Mouse (Mus musculus) intestine, embryonic 16.5 days (tissue): ENCODE results near the gene Spin1. TPM values are rescaled to one million over a fixed set of nuclear protein-coding genes. Genes with fewer than 3 reads are reported as not detected.

Experiments
- ATAC-seq: fragments of 200-750 bp; cut with Nextera tagmentation; 2 replicates; pipeline ENCODE4 v1.8.0; 2017; ENCODE audit warnings: moderate TSS enrichment, moderate library complexity
- H3K27ac ChIP-seq: fragments of 300-500 bp; sonication (generic); 2 replicates; pipeline ENCODE4 v1.5.1; 2014; ENCODE audit warnings: mild to moderate bottlenecking, low read length
- H3K27me3 ChIP-seq: fragments of 300-500 bp; sonication (generic); replicated peaks from 2 replicates; pipeline ENCODE4 v1.6.1; 2014; ENCODE audit warnings: low read length, control low read depth, mixed read lengths; ENCODE audit not compliant: control insufficient read depth, insufficient read depth
- H3K36me3 ChIP-seq: fragments of 300-500 bp; sonication (generic); 2 replicates; pipeline ENCODE4 v1.6.1; 2014; ENCODE audit warnings: low read length, control low read depth; ENCODE audit not compliant: control insufficient read depth, insufficient read depth
- H3K4me1 ChIP-seq: fragments of 300-500 bp; sonication (generic); 2 replicates; pipeline ENCODE4 v1.6.1; 2014; ENCODE audit warnings: low read length, control low read depth, mixed read lengths; ENCODE audit not compliant: control insufficient read depth, insufficient read depth
- H3K4me2 ChIP-seq: fragments of 300-500 bp; sonication (generic); 2 replicates; pipeline ENCODE4 v1.6.1; 2014; ENCODE audit warnings: low read depth, low read length, control low read depth
- H3K4me3 ChIP-seq: fragments of 300-500 bp; sonication (generic); 2 replicates; pipeline ENCODE4 v1.5.1; 2014; ENCODE audit warnings: mild to moderate bottlenecking, low read length
- H3K9ac ChIP-seq: fragments of 300-500 bp; sonication (generic); 2 replicates; pipeline ENCODE4 v1.6.1; 2014; ENCODE audit warnings: low read depth, low read length
- H3K9me3 ChIP-seq: fragments of 300-500 bp; sonication (generic); 2 replicates; pipeline ENCODE4 v1.6.1; 2016; ENCODE audit warnings: low read length, control low read depth; ENCODE audit not compliant: control insufficient read depth
- WGBS: fragments of 180-500 bp; shearing (Covaris S2); extraction: QIAGEN DNeasy Blood & Tissue Kit; methylation state at CpG from one replicate; pipeline ENCODE4 v1.1.7; 2014; 5-methylcytosine and 5-hydroxymethylcytosine counted together
- polyA plus RNA-seq: library from polyadenylated mRNA; unstranded; fragments of >200 nt; fragmentation: Nextera tagmentation; extraction: Ambion mirVana; gene quantifications from 2 replicates; pipeline ENCODE4 v1.2.1, GENCODE M21; 2015

Spin1 gene
- polyA plus RNA-seq, 1 experiment from 2014 or later, result 52.3 TPM

- Histone ChIP-seq H3K36me3 (no peaks in the 10 kb centered on the region), H3K9me3 (no peaks in the 10 kb centered on the region), H3K4me2 (no peak overlapping the region), H3K4me3 (no peak overlapping the region), H3K27ac (no peak overlapping the region), H3K4me1 (peaks cover 3% of the 10 kb centered on the region), H3K9ac (no peak overlapping the region), H3K27me3 (no peaks in the 10 kb centered on the region)
- 90% methylated on average over 5 of the region's 5 CpGs for WGBS
- no peak for ATAC-seq
These were observed 7.2 kb upstream of the Spin1 start for GRCm38 (mm10) chr13:51093430-51093829.

- Histone ChIP-seq H3K9me3 (no peaks in the 10 kb centered on the region), H3K4me2 (no peak overlapping the region), H3K9ac (no peak overlapping the region), H3K27me3 (no peaks in the 10 kb centered on the region), H3K27ac (no peak overlapping the region), H3K4me3 (no peak overlapping the region), H3K4me1 (peaks cover 3% of the 10 kb centered on the region), H3K36me3 (no peaks in the 10 kb centered on the region)
- WGBS, result 64% methylated on average over 16 of the region's 16 CpGs
- peak; percentile 63 for ATAC-seq
These were observed 6.1 kb upstream of the Spin1 start for GRCm38 (mm10) chr13:51094323-51095195.

GRCm38 (mm10) chr13:51095196-51095715, 5.4 kb upstream of the Spin1 start:
- Histone ChIP-seq H3K36me3 (no peaks in the 10 kb centered on the region), H3K4me3 (no peak overlapping the region), H3K4me1 (peaks cover 3% of the 10 kb centered on the region), H3K27ac (no peak overlapping the region), H3K9ac (no peak overlapping the region), H3K27me3 (no peaks in the 10 kb centered on the region), H3K4me2 (no peak overlapping the region), H3K9me3 (no peaks in the 10 kb centered on the region)
- ATAC-seq, result peak; percentile 45
- WGBS, result 69% methylated on average over 7 of the region's 7 CpGs

- H3K4me1 ChIP-seq, result no peaks in the 10 kb centered on the region; the same call in 1 of the 2 replicates
- H3K27ac ChIP-seq, result no peak overlapping the region
- no peak overlapping the region for H3K4me2 ChIP-seq
- H3K4me3 ChIP-seq, result no peak overlapping the region
- H3K9me3 ChIP-seq, result no peaks in the 10 kb centered on the region
- ATAC-seq, result no peak
- no peaks in the 10 kb centered on the region for H3K27me3 ChIP-seq
- H3K36me3 ChIP-seq, result no peaks in the 10 kb centered on the region
- WGBS, result 92% methylated on average over 6 of the region's 6 CpGs
- H3K9ac ChIP-seq, result no peak overlapping the region
These were observed 4.0 kb upstream of the Spin1 start for GRCm38 (mm10) chr13:51096644-51097043.

- Histone ChIP-seq H3K27ac (peak overlapping the region; percentile 91), H3K4me2 (peak overlapping the region; percentile 85), H3K9me3 (0 out of 2 replicates have a peak, but pooled peaks cover 6% of the 10 kb centered on the region), H3K4me3 (peak overlapping the region; percentile 84), H3K4me1 (peaks cover 8% of the 10 kb centered on the region; the same call in 1 of the 2 replicates), H3K27me3 (no peaks in the 10 kb centered on the region), H3K9ac (peak overlapping the region; percentile 97), H3K36me3 (no peaks in the 10 kb centered on the region)
- peak; percentile 21 for ATAC-seq
- 3% methylated on average over 26 of the region's 26 CpGs for WGBS
These were observed 984 bp upstream of the Spin1 start for GRCm38 (mm10) chr13:51099560-51100232.

- 0 out of 2 replicates have a peak, but pooled peaks cover 6% of the 10 kb centered on the region for H3K9me3 ChIP-seq
These were observed 516 bp downstream of the Spin1 start for GRCm38 (mm10) chr13:51101016-51101776.

GRCm38 (mm10) chr13:51101777-51102132, 1.1 kb downstream of the Spin1 start:
- ATAC-seq, result no peak
- Histone ChIP-seq H3K4me3 (peak overlapping the region; percentile 84), H3K27ac (peak overlapping the region; percentile 95), H3K4me2 (peak overlapping the region; percentile 48), H3K9ac (peak overlapping the region; percentile 97), H3K9me3 (peaks cover 6% of the 10 kb centered on the region; the same call in 1 of the 2 replicates), H3K27me3 (no peaks in the 10 kb centered on the region), H3K4me1 (peaks cover 12% of the 10 kb centered on the region), H3K36me3 (no peaks in the 10 kb centered on the region)
- WGBS, result 16% methylated on average over 11 of the region's 11 CpGs

More at GRCm38 (mm10) chr13:51101016-51101776, 516 bp downstream of the Spin1 start:
- H3K4me3 ChIP-seq, result peak overlapping the region; percentile 84
- peak overlapping the region; percentile 48 for H3K4me2 ChIP-seq
- no peaks in the 10 kb centered on the region for H3K36me3 ChIP-seq
- WGBS, result under 1% methylated on average over 61 of the region's 89 CpGs
- H3K9ac ChIP-seq, result peak overlapping the region; percentile 97
- H3K27me3 ChIP-seq, result no peaks in the 10 kb centered on the region
- H3K27ac ChIP-seq, result peak overlapping the region; percentile 95
- H3K4me1 ChIP-seq, result peaks cover 12% of the 10 kb centered on the region
- ATAC-seq, result peak; percentile 78

GRCm38 (mm10) chr13:51103111-51103725, 2.5 kb downstream of the Spin1 start:
- peaks cover 6% of the 10 kb centered on the region; the same call in 1 of the 2 replicates for H3K9me3 ChIP-seq
- H3K4me3 ChIP-seq, result peak overlapping the region; percentile 9
- no peaks in the 10 kb centered on the region for H3K36me3 ChIP-seq
- H3K4me2 ChIP-seq, result no peak overlapping the region
- 69% methylated on average over 9 of the region's 9 CpGs for WGBS
- peaks cover 12% of the 10 kb centered on the region for H3K4me1 ChIP-seq
- H3K27me3 ChIP-seq, result no peaks in the 10 kb centered on the region
- H3K9ac ChIP-seq, result no peak overlapping the region; the same call in 1 of the 2 replicates
- no peak for ATAC-seq
- H3K27ac ChIP-seq, result peak overlapping the region; percentile 20; the same call in 1 of the 2 replicates
